Mouse (Mus musculus): ENCODE measurements around the gene Swt1. TPM values are rescaled to one million over a fixed set of nuclear protein-coding genes. Genes with fewer than 3 reads are reported as not detected.
A peak's percentile ranks its signal among the peaks of the same experiment; 100 is the strongest.
"Not testable (repeated sequence)": the region's sequence is repeated elsewhere in the genome, so short reads cannot be mapped to it uniquely, and the experiment has no call there.

Swt1 gene
- 11.5 and 17.9 TPM in 2 replicates for polyA plus RNA-seq (2015; fragmentation: Nextera tagmentation; extraction: Ambion mirVana)

DNA sequence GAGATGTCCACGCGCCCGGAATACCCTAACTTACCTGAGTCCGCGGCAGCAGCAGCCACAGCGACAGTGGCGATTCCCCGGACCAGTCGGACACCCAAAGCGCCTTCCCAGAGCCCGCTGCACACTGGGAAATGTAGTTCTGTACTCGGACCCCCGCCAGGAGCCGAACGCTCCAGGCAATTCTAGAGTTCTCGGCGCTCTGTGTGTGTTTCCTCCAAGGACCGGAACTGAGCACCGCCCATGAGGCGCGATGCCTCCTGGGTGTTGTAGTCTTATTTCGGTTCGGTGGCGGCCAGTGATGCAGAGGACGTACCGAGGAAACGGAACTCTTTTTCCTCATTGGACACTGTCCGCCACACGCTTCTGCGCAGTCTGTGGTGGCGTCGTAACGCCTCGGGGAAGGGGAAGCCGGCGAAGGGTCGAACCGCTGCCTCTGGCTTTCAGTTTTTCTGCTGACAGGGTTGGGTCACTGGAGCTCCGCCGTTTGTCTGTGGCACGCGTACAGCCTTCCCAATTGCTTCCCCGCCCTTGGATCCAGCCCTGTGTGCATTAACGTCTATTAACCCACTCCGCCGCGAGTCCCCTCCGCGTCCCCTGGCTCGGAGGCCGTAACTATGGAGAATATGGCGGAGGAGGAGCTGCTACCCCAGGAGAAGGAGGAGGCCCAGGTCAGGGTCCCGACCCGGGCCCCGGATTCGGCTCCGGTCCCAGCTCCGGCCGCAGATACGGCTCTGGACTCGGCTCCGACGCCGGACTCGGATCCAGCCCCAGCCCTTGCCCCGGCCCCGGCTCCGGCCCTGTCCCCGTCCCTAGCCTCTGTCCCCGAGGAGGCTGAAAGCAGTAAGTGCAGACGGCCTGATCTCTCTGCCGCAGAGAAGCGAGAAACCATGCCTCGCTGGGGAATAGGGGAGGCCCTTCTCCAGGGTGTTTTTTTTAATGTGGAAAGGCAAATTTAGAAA, at the start of gene Swt1, which contains the start of gene Trmt1l:
Gene Swt1 (minus strand): TSS at position 193 of the 959 bp plus-strand sequence.
Gene Trmt1l (plus strand): TSS at position 280 of the 959 bp plus-strand sequence.
- Histone ChIP-seq H3K9ac (peak within 1 kb of the TSS; percentile 74), H3K27ac (replicated peaks) (peak within 1 kb of the TSS; percentile 94), H3K4me3 (peak within 1 kb of the TSS; percentile 61), H3K27me3 (no peaks in the 10 kb centered on the region), H3K4me1 (replicated peaks) (peaks cover 21% of the 10 kb centered on the region), H3K4me2 (peak within 1 kb of the TSS; percentile 66), H3K9me3 (no peaks in the 10 kb centered on the region), H3K36me3 (no peaks in the 10 kb centered on the region)
- under 1% methylated on average over 74 of the region's 74 CpGs for WGBS
- ATAC-seq (ENCODE audit: low FRiP score, low read depth), result peak; percentile 99

DNA sequence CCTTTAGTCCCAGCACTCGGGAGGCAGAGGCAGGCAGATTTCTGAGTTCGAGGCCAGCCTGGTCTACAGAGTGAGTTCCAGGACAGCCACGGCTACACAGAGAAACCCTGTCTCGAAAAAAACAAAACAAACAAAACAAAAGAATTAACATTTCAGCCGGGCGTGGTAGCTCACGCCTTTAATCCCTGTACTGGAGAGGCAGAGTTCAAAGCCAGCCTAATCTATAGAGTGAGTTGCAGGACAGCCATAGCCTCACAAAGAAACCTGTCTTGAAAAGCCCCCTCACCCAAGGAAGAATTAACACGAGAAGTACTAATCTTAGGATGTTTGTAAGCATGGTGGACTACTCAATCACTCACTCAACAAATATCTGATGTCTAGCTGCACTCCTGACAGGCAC, 44.1 kb upstream of the Swt1 start:
- 92% methylated on average over 8 of the region's 8 CpGs for WGBS
- H3K4me1 ChIP-seq (replicated peaks); H3K4me3 ChIP-seq; H3K27me3 ChIP-seq; ATAC-seq (ENCODE audit: low FRiP score, low read depth); H3K27ac ChIP-seq (replicated peaks); H3K9ac ChIP-seq; H3K9me3 ChIP-seq; H3K4me2 ChIP-seq: not testable (repeated sequence)
- H3K36me3 ChIP-seq, result peaks cover 66% of the 10 kb centered on the region

DNA sequence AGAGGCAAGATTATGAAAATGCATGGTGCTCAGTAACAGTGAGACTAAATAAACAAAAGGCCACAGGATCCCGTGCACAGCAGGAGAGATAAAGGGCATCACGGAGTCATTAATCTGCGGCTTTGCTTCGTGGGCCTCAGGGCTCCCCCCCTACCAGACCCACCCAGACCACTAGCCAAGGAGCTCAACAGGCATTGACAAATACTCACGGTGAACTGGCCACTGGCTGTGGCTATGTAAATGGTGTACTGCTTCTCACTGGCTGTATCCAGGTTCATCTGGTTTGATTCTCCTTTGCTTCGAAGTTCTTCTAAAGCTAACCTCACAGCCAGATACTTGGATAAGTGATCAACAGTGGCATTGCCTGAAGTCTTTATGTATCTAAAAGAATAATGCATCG, 43.2 kb upstream of the Swt1 start:
- H3K27me3 ChIP-seq, result no peaks in the 10 kb centered on the region
- H3K27ac ChIP-seq (replicated peaks), result no peak overlapping the region
- H3K4me1 ChIP-seq (replicated peaks), result no peaks in the 10 kb centered on the region
- no peak overlapping the region for H3K4me3 ChIP-seq
- H3K4me2 ChIP-seq, result no peak overlapping the region
- H3K9ac ChIP-seq, result no peak overlapping the region
- no peak for ATAC-seq (ENCODE audit: low FRiP score, low read depth)
- 42% methylated on average over 7 of the region's 7 CpGs for WGBS
- no peaks in the 10 kb centered on the region for H3K9me3 ChIP-seq
- peaks cover 59% of the 10 kb centered on the region for H3K36me3 ChIP-seq

DNA sequence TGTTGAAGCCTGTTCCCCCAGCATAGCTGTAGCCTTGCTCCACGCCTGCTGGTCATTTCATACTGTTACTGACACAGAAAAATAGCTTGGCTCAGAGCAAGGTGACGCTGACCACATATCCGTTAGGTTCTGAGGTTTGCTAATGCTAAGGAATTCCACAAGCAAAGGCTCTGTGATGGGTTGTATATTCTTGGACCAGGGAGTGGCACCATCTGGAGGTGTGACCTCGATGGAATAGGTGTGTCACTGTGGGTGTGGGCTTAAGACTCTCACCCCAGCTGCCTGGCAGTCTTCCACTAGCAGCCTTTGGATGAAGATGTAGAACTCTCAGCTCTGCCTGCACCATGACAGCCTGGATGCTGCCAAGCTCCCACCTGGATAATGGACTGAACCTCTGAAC, 38.3 kb upstream of the Swt1 start:
- H3K27ac ChIP-seq (replicated peaks), result no peak overlapping the region
- no peak for ATAC-seq (ENCODE audit: low FRiP score, low read depth)
- no peaks in the 10 kb centered on the region for H3K27me3 ChIP-seq
- WGBS, result 90% methylated on average over 4 of the region's 4 CpGs
- no peak overlapping the region for H3K4me2 ChIP-seq
- no peak overlapping the region for H3K4me3 ChIP-seq
- no peak overlapping the region for H3K9ac ChIP-seq
- H3K4me1 ChIP-seq (replicated peaks), result no peaks in the 10 kb centered on the region
- no peaks in the 10 kb centered on the region for H3K9me3 ChIP-seq
- peaks cover 24% of the 10 kb centered on the region for H3K36me3 ChIP-seq

DNA sequence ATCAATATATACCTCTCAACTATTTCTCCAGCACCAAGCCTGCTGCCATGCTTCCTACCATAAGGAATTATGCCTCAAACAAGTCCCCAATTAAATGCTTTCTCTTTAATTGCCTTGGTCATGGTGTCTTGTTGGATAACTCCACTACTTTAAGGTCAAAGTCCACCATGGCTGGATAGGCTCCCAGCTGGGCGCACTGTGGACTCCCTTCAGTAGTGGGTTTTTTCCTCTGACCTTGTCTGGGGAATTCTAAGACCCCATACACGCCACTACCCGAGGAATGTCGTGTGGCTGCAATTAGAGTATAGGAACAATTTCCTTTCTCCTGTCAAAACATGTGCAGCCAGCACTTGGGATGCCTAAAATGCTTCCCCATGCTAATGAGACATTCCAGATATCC, 36.7 kb upstream of the Swt1 start:
- H3K9ac ChIP-seq, result no peak overlapping the region
- H3K27me3 ChIP-seq, result no peaks in the 10 kb centered on the region
- ATAC-seq (ENCODE audit: low FRiP score, low read depth), result no peak
- H3K9me3 ChIP-seq, result no peaks in the 10 kb centered on the region
- H3K4me1 ChIP-seq (replicated peaks), result no peaks in the 10 kb centered on the region
- peaks cover 13% of the 10 kb centered on the region for H3K36me3 ChIP-seq
- WGBS, result 63% methylated on average over 4 of the region's 4 CpGs
- H3K4me2 ChIP-seq, result no peak overlapping the region
- no peak overlapping the region for H3K27ac ChIP-seq (replicated peaks)
- no peak overlapping the region for H3K4me3 ChIP-seq

DNA sequence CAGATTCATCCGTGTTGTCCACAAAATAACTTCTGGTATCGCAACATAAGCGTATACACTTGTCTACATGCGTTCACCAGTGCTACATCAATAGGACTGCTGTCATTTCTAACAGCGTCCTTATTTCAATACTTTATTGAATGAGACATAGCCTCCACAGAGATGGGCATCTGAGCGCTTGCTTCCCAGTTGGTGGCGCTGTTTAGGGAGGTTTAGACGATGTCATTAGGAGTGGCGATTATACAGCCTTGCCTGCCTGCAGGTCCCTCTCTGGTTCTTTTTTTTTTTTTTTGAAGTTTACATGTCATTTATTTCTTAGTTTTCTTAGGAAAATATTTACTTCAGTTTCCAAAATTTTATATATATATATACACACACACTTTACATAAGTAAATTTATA, 33.0 kb upstream of the Swt1 start:
- Histone ChIP-seq H3K36me3 (peaks cover 26% of the 10 kb centered on the region), H3K27me3 (no peaks in the 10 kb centered on the region), H3K27ac (replicated peaks) (no peak overlapping the region), H3K4me1 (replicated peaks) (no peaks in the 10 kb centered on the region), H3K9me3 (no peaks in the 10 kb centered on the region), H3K4me3 (no peak overlapping the region), H3K4me2 (no peak overlapping the region), H3K9ac (no peak overlapping the region)
- WGBS, result 78% methylated on average over 9 of the region's 9 CpGs
- ATAC-seq (ENCODE audit: low FRiP score, low read depth), result no peak

DNA sequence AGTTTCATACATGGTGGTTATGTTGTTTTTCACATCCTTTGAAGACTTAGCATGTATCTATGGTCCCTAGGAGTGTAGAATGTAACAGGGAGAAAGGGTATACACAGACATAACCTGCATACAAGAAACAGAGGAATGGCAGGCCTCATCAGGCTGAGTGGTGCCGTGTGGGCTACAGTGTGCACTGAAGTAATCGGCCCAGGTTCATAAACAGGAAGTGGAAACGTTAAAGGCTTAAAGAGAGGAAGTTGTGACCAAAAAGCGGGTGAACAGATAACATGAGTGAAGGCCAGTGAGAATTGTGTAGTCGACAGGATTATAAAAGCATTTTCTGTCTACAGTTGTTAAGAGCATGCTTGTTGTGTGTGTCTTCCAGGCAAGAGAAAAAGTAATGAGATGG, 28.8 kb upstream of the Swt1 start:
- Histone ChIP-seq H3K9ac (no peak overlapping the region), H3K27me3 (no peaks in the 10 kb centered on the region), H3K4me2 (no peak overlapping the region), H3K4me1 (replicated peaks) (no peaks in the 10 kb centered on the region), H3K27ac (replicated peaks) (no peak overlapping the region), H3K36me3 (peaks cover 57% of the 10 kb centered on the region), H3K9me3 (no peaks in the 10 kb centered on the region), H3K4me3 (no peak overlapping the region)
- WGBS, result 91% methylated on average over 5 of the region's 5 CpGs
- ATAC-seq (ENCODE audit: low FRiP score, low read depth), result no peak

DNA sequence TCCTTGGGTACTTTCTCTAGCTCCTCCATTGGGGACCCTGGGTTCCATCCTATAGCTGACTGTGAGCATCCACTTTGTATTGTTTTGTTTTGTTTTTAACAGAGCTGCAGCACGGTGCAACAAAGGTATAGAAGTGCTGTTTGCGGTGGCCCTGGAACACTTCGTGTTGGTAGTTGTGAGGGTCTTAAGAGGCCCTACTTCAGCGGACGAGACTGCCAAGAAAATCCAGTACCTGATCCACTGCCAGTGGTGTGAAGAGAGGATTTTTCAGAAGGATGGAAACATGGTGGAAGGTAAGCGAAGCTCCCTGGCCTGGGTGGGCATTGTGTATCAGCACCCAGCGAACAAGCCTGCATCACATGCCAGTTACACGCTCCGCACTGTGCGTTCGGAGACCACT, 23.7 kb upstream of the Swt1 start:
- H3K9me3 ChIP-seq, result no peaks in the 10 kb centered on the region
- ATAC-seq (ENCODE audit: low FRiP score, low read depth), result no peak
- no peaks in the 10 kb centered on the region for H3K27me3 ChIP-seq
- H3K9ac ChIP-seq, result no peak overlapping the region
- H3K4me2 ChIP-seq, result no peak overlapping the region
- peaks cover 65% of the 10 kb centered on the region for H3K36me3 ChIP-seq
- no peaks in the 10 kb centered on the region for H3K4me1 ChIP-seq (replicated peaks)
- no peak overlapping the region for H3K27ac ChIP-seq (replicated peaks)
- no peak overlapping the region for H3K4me3 ChIP-seq
- WGBS, result 97% methylated on average over 11 of the region's 11 CpGs

DNA sequence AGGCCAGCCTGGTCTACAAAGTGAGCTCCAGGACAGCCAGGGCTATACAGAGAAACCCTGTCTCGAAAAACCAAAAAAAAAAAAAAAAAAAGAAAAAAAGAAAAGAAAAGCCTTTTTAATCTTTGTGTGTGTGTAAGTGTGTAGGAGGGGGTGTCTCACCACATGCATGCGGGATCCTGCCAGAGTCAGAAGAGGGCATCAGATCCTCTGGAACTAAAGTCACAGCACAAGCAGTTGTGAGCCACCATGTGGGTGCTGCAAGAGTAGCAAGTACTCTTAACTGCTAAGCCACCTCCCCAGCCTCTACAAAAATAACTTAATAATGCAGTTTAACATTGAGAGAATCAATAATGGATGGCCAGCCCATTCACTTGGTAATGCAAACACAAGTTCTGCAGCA, 22.6 kb upstream of the Swt1 start:
- Histone ChIP-seq H3K4me1 (replicated peaks) (no peaks in the 10 kb centered on the region), H3K27ac (replicated peaks) (no peak overlapping the region), H3K27me3 (no peaks in the 10 kb centered on the region), H3K9ac (no peak overlapping the region), H3K4me3 (no peak overlapping the region), H3K36me3 (peaks cover 70% of the 10 kb centered on the region), H3K4me2 (no peak overlapping the region), H3K9me3 (no peaks in the 10 kb centered on the region)
- 98% methylated on average over 2 of the region's 2 CpGs for WGBS
- ATAC-seq (ENCODE audit: low FRiP score, low read depth), result no peak

DNA sequence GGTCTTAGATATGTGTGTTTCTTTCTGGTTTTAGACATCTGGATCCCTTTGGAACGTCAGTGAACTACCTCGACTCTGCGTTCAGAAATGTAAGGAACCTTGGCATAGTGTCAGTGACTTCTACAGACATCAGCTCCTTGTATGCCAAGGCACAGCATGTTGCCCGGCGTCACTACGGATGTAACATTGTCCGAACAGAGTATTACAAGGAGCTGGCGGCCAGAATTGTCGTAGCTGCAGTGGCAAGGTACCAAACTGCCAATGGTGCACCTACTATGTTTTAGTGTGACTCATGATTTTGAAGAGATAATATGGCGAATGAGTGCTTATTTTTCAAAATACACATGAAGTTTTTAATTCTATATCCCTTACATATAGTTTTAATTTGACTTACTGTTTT, 21.6 kb upstream of the Swt1 start:
- Histone ChIP-seq H3K36me3 (peaks cover 75% of the 10 kb centered on the region), H3K27ac (replicated peaks) (no peak overlapping the region), H3K4me3 (no peak overlapping the region), H3K4me1 (replicated peaks) (no peaks in the 10 kb centered on the region), H3K4me2 (no peak overlapping the region), H3K9ac (no peak overlapping the region), H3K27me3 (no peaks in the 10 kb centered on the region), H3K9me3 (no peaks in the 10 kb centered on the region)
- 89% methylated on average over 10 of the region's 10 CpGs for WGBS
- ATAC-seq (ENCODE audit: low FRiP score, low read depth), result no peak

DNA sequence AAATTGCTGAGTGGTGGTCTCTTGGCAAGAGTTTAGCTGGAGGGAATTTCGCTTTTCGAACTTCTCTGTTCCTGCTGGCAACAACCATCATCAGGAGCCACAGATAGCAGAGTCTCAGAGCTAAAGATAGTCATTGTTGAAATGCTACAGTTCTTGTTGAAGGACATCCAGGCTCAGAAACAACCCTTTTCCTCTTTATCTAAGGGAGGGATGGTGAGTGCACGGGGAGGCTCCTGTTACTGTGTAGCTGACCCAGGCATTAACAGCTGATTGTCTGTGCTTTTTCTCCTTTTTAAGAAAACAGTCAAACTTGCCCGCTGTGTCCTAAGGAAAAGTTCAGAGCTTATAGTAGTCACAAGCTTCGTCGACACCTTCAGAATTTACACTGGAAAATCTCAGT, 7.2 kb upstream of the Swt1 start:
- H3K4me3 ChIP-seq, result no peak overlapping the region
- H3K27ac ChIP-seq (replicated peaks), result no peak overlapping the region
- ATAC-seq (ENCODE audit: low FRiP score, low read depth), result no peak
- H3K36me3 ChIP-seq, result peaks cover 50% of the 10 kb centered on the region
- H3K9me3 ChIP-seq, result no peaks in the 10 kb centered on the region
- no peak overlapping the region for H3K9ac ChIP-seq
- no peak overlapping the region for H3K4me2 ChIP-seq
- WGBS, result 92% methylated on average over 6 of the region's 6 CpGs
- H3K27me3 ChIP-seq, result no peaks in the 10 kb centered on the region
- peaks cover 1% of the 10 kb centered on the region; the same call in 1 of the 2 replicates for H3K4me1 ChIP-seq (replicated peaks)

DNA sequence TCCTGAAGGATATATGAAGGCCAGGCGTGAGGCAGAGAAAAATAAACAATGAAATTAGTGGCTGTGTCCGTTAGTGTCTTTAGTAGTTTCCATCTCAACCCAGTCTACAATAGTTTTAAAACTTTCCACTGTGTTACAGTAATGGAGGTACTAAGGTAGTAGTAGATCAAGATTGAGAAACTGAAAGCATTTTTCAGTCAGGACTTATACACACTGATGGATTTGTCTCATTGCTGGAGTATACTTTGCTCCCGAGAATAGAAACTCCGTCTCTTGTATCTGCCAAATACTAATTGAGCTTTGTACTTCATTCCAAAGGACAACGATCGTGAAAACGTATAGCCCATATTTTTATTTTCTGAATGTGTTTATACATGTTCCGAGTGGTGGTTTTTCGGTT, 1.1 kb upstream of the Swt1 start:
- ATAC-seq (ENCODE audit: low FRiP score, low read depth), result no peak
- Histone ChIP-seq H3K4me2 (peak overlapping the region; percentile 58), H3K4me3 (peak overlapping the region; percentile 61), H3K27me3 (no peaks in the 10 kb centered on the region), H3K4me1 (replicated peaks) (peaks cover 21% of the 10 kb centered on the region), H3K9me3 (no peaks in the 10 kb centered on the region), H3K36me3 (peaks cover 3% of the 10 kb centered on the region), H3K9ac (peak overlapping the region; percentile 74), H3K27ac (replicated peaks) (peak overlapping the region; percentile 94)
- 39% methylated on average over 9 of the region's 9 CpGs for WGBS

Data from hindbrain, embryonic 15.5 days (tissue).